Mouse (Mus musculus): Measurements from ENCODE around the gene Tmem212.

Gene Tmem212

DNA sequence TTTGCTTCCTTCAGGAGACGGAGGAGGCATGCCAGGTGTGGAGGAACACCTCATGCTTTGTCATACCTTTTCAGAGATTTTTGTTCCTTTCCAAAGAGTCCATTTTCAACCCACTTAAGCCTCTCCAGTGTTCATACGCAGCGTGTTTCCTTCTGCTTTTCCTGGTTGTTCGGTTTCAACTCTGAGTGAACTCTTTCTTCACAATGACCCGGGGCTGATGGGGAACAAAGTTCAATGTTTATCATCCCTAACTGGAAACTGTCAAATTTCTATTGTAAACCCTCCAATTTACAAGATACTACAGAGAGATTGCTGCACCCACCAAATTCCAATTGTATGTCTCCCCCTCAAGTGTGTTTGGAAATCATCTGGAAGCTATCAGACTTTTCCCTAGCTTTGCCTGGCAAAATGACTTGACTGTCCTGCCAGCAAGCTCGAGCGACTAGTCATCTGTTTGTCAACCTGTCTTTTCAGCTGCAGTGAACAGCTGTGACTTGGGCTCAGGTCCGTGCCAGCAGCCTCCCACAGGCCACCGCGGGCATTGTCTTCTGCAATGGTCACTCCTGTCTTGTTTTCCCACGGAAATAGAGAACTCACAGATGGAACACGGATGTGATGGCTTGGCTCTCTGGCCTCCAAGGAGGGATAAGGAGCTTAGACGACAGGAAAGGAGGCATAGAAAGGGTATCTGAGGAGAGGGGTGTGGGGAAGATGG lies 3.0 kb upstream of the Tmem212 start:
- DNase-seq (ENCODE audit: low read depth, low spot score): no peak

DNA sequence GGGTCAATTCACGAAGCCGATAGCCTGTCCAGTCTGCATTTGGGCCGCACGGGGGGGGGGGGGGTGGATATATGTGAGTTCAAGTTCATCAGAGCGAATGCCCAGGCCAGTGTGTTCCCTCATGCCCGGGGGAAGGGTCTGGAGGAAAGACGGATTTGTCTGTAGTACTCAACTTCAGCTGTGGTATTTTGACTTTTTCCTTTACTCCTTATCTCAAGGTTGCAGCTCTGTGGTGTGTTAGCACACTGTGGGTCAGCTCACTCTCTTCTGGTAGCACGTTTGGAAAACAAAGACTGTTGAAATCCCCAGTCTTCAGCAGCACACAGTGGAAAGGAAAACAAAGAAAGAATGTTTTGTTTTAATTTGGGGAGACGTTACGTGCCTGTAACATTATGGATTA lies 2.0 kb upstream of the Tmem212 start:
- DNase-seq (ENCODE audit: low read depth, low spot score): no peak

DNA sequence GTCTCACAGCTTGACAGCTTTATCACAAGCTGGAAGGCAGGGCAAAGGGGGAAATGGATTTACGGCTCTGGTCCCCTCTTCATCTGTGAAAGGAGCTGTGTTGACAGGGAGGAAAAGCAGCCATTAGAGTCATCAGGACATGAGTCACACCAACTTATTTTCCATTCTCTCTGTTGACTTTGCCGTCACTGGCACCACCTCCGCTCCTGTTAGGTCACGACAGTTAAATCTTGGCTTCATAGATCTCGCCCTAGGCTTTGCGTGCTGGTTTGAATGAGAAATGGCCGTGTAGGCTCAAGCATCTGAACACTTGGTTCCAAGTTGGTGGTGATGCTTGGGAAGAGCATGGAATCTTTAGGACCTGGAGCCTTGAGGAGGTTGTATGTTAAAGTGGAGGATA lies 9.6 kb downstream of the Tmem212 start:
- no peak for DNase-seq (ENCODE audit: low read depth, low spot score)

DNA sequence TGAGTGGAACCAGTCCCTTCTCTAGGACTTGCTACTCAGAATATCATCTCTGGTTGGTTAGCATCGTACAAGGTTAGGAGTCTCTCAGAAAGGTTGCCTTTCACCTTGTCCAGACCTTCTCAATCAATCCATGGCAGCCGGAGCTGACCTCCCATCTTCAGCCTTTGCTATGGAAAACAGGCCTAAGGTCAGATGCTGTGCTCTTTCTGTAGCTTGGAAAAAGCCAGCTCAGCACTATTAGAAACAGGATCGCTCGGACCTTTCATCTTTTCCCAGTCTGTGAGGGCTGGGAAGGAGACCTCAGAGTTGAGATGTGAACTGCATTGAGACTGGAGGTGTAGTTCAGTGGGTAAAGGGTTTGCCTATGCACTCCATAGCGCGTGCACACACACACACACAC lies 10.6 kb downstream of the Tmem212 start:
- DNase-seq (ENCODE audit: low read depth, low spot score): no peak

DNA sequence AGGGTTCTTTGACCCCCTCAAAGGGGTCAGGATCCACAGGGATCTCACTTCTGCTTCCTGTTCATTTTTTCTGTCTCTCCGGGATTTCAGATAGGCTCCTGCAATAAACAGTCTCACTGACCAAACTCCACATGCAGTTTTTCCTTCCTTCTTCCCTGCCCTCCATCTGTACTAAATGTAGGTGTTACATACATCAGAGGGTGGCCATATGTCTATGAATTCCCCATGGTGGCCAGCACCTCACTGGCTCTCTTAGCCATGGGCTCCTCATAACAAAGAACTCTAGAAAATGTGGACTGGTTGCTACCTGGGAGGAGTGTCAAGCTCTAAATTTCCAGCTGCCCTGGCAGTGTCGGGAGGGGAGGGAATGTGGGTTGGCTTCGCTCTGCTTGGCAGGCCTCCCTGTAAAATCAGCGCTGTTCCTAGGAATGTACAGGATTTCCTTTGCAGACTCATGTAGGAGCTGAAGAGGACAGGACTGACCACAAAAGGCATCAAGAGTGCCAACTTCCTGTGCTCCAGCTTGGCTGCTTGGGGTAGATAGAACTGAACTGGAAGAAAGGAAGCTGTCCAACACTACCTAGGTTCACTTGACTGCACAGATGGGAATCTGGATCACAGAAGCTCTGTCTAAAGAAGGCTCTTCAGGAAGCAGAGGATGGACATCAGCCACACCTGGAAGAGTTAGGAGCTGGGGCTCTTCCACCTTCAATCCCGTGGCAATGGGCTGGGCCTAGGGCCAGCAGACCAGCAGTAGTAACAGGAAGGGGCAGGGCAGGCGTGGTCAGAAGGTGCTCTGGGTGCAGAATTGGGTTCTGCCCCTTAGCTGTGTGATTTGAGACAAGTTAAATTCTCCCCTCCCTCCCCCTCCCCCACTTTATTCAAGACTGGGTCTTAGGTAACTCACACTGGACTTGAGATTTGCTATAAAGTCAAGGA lies 14.0 kb downstream of the Tmem212 start:
- DNase-seq (ENCODE audit: low read depth, low spot score): no peak

DNA sequence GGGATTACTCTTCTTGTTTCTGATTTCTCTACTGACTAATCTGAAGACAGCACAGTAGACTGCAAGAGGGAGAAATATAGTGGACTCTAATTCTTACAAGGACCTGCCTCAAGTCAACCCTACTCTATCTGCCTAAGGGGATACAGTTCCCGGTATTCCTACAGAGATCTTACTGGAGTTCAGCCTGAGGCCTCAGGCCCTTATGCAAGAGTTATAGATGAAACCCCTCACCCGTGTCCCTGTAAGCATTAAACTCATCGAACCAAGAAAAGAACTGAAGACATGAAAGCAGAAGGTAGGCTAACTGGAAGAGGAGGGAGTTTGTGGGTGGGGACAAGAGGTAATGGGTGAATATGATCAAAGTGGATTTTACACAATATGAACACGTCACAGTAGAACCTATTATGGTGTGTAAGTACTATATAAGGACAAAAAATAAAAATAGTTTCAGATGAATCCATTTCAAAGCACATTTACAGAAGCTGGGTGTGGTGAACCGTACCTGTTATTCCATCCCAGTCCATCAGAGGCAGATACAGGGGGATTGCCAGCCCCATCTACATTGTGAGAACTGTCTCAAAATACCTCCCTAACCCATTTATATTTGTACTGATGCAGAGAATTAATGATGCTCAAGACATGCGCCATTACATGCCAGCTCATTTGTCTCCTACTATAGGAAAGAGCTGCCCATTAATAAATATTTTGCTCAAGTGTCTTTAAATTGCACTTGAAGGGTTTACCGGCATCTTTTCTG lies 17.1 kb downstream of the Tmem212 start:
- DNase-seq (ENCODE audit: low read depth, low spot score): no peak

DNA sequence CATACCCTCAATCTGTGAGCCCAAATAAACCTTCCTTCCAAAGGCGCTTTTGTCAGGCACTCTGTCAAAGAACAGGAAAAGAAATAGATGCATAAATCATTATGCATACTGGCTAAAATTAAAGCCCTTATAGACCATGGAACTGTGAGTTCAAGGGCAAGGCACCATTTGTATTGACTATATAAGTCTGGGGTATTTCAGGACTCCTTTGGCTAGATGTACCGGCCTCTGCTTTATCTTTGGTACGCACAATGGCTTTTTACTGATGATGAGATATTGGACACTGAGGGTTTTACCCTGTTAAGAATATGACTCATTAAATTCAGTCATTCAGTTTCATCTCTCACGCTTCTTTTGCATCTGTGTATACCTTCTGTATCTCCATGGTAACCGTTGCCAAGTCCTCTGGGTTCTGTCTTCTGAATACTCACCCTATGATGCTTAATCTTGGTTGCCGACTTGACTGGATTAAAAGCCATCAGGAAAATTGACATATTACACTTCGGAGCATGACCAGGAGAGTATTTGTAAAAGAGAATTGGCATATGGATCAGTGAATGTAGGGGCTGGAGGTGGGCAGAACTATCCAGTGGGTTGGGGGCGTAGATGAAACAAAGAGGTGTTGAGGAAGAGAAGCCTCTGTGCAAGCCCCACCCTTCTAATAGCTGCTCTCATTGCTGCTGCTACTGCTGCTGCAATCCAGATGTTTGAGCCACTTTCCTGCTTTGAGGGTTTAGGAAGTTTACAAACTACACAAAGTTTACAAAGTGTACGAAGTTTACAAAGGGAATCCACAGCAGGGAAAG lies 22.7 kb downstream of the Tmem212 start:
- DNase-seq (ENCODE audit: low read depth, low spot score): no peak

DNA sequence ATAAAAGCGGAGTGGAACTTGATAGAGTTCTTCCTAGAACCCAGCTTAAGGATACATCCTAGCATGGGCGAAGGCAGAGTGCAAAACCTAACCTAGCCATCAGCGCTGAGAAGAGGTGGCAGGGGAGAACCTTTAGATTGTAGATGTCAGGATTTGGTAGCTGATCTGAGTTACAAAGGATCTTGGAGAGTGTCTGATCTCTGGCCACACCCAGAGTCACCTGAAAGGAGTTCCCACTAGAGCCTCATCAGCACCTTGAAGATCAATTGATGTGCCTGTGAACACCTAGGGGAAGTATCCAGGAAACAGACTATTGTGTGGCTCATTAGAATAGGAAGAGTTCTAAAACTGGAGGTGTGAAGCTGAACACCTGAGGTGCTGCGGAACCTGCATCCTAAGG lies 23.7 kb downstream of the Tmem212 start:
- DNase-seq (ENCODE audit: low read depth, low spot score): peak; percentile 22

DNA sequence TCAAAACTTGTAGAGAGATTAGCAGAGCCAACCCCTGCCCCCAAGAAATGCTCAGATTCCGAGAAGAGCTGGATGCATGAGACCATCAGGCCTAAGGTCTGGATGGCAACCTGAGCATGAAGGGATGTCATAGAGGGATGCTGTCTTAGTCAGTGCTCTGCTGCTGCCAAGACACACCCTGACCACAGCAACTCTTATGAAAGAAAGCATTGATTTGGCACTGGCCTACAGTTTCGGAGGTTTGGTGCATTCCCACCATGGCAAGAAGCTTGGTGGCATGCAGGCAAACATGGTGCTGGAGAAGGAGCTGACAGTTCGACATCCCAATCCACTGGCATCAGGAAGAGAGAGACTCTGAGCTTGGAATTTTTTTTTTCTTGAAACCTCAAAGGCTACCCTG lies 24.3 kb downstream of the Tmem212 start:
- DNase-seq (ENCODE audit: low read depth, low spot score): no peak

DNA sequence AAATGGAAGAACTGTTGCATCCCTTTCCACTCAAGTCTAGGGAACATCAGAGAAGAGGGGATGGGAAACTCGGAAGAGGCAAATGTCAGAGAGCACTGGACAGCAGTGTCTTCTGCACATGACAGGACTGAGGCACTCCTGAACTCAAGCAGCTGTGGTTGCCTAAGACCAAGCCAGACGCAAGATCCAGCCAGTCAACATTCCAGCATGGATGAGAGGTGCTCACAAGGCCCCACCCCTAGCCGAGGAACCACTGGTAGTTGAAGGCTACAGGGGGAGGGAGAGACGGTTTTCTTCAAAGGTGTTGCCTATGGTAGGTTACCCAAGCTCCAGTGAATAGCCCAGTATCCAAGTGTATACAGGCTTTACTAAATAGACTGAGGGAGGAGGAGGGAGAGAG lies 24.8 kb downstream of the Tmem212 start:
- no peak for DNase-seq (ENCODE audit: low read depth, low spot score)

DNA sequence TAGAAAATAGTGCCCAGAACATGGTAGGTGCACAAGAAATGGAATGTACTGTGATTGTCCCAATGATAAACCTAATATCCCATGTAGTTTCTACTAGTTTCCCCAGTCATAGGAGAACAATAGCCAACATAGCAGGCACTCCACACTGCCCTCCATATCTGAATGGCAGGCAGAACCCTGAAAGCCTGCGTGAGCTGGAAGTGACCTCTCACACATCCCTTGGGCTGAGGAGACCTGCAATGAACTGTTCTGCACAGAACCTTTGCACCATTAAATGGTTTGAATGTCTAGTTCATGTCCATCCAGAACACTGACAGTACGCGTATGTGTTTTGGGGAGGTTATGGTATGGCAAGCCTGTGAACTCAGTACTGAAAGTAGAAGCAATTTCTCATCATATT lies 27.5 kb downstream of the Tmem212 start:
- no peak for DNase-seq (ENCODE audit: low read depth, low spot score)

DNA sequence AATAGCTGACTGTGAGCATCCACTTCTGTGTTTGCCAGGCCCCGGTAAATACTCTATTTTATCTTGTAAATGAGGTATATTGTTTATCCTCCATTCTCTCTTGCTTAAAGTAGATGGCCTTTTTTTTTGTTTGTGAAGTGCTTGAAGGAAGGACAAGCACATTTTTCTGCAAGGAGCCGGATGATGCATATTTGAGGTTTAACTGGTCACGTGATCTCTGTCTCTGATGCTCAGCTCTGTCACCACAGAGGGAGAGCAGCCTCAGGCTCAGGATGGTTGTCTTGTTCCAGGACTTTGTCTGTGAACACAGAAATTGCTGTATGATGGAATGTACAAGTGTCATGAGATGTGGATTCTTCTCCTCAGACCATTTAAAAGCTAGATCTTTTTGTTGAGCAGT lies 28.4 kb downstream of the Tmem212 start:
- no peak for DNase-seq (ENCODE audit: low read depth, low spot score)

DNA sequence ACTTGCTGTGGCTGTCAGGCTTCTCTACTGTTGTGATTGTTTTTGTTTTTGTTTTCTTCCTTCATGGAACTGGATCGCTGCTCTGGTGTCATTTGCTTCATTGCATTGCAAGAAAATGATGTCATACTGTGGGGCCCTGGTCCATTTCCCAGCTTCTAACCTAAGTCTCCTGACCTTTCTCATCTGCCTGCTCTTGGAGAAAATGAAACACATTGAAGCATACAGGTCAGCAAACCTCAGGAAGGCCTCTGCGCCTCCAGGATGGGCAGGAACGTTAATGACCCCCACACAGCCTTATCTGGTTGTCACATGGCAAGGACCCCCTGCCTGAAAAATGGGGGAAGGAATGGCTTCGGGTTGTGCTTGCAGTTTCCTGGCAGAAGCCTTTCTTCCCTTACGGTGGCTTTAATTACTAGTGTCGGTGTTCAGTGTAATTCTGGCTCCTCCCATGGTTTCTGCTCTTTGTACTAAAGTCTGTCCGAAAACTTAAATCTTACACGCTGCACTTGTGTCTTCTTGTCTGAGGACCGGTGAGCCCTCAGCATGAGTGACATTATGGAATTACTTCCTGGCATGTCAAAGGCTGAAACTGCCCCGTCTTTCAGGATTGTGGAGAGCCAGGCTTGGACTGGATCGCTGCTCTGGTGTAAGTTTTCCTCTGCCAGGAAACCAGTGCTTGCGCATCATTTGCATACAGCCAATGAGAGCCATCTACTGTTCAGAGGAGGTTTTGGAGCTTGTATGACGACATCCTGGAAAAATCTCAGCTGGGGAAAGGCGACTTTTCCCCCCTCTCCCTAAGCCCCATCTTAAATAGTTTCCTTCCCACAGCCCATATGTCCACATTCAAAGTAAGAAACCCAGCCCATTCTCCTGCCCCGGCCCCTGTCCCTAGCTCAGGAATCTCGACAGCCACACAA lies 33.1 kb downstream of the Tmem212 start:
- peak; percentile 80 for DNase-seq (ENCODE audit: low read depth, low spot score)

DNA sequence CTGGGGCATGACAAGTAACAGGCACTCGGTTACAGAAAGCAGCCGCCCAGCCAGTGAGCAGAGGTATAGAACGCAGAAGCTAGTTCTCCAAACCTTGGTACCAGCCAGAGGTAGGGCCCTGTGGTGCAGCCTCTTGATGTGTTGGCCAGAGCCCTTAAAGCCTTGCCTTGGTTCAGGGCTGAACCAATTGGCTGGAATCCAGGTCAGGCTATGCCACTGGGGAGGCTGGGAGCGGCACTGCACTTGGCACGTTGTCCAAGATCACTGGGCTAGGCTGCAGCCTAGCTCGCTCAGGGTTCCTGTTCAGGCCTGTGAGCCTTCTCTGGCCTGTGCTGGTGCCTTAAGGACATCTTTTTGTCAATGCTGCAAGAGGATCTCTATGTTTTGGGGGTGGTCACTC lies 34.6 kb downstream of the Tmem212 start:
- no peak for DNase-seq (ENCODE audit: low read depth, low spot score)

DNA sequence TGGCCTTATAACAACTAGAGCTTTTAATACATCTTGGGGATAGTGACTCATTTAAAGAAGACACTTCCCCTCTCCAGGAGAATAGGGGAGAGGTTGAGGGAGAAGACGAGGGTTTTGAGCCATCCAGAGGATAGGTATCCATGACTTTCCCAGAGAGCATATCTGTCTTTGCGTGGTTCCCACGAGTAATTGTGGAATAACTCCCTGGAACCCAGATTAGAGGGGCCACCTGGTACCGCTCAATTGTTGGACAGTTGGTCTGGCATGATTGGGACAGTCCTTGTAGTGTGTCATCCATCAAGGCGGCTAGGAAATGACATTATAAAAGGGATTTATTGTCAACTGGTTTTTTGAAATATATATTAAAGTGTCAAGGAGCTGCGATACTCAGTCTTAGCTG lies 35.1 kb downstream of the Tmem212 start:
- no peak for DNase-seq (ENCODE audit: low read depth, low spot score)

DNA sequence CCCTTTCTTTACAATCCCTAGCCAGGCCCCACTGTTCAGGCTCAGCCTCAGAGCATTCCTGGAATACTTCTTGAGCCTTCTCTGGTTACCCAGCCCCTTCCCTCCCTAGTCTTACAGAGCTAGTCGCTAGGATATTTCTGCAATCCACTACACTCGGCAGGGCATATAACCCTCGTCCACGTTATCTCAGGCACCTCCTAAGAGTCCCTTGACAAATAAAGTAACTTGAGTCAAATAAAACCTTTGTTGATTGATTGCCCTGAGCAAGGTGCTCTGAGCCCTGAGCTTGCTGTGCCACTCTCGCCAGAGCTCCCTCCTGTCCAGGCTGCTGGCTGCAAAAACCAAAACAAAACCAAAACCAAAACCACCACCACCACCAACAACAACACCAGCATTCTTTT lies 37.0 kb downstream of the Tmem212 start:
- peak; percentile 33 for DNase-seq (ENCODE audit: low read depth, low spot score)

DNA sequence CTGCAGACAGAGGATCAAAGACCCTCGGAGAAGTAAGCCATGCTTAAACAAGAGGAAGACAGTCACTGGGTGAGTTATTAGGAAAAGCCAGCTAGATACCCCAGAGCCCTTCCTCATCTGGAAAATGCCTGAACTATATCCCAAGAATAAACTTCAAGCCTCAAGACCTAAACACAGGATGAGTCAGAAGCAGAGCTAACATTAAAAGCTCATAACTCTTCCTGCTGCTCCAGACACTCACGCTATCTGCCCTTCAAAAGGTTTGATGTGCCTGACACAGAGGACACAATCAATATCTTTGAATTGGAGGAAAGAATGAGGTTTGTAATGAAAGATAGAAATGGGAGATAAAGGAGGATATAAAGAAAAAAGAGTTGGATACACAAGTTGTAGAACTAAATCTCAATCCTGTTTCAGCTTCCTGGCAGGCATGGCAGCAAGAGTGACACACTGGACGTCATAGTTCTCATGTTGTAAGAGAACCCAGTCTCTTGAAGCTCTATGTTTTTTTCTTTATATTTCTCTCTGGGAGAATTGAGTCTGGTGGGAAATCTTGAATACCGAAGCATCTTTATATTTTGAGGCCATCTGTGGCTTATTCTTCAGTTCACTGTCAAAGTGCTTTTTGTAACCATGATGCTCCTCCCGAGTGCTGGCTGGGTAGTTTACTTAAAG lies 37.6 kb downstream of the Tmem212 start:
- DNase-seq (ENCODE audit: low read depth, low spot score): no peak

DNA sequence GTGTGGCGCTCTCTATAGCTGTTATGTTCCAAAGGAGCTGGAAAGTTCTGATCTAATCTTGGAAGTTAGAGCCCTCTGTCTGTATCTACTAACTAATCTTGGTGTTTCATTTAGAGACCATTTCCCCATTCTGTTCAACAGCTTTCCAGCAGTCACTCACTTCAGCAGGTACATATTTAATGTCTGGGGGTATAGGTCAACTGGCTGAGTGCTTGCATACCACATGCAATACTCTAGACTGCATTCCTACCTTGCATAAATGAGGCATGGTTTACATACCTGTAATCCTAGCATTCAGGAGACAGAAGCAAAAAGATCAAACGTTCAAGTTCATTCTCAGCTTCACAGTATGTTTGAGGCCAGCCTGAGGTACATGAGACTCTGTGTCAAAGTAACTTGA lies 39.9 kb downstream of the Tmem212 start:
- DNase-seq (ENCODE audit: low read depth, low spot score): no peak

DNA sequence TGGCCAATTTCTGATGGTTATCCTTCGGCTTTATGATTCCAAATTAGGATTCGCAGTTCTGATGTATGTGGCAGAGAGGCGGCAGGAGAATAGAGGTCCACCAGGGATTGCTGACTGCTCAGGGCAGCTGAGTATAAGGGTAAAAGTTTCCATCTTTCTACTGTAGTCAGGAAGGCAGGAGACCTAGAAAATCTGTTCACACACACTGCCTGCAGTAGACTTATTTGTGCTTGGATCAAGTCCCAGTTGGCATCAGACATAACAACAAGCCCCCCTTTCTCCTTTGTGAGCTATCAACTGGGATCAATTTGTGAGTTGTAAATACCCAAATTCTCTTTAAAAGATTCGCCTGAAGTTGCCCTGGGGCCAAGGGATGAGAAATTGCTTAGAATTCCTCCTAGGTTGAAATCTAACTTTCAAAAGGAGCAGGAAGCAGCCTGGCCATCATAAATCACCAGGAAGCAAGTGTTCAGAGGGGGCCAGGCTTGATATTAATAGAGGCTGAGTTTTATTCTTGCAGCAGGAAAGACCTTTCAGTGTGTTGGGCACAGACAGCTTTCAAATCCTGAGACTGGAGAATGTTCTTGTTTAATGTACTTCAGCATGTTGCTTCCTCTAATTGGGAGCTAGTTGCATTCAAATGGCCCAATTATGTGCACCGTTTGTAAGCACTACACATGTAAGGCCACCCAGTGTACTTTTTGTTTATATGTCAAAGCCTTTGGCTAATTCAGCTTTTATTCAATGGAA lies 41.6 kb downstream of the Tmem212 start:
- DNase-seq (ENCODE audit: low read depth, low spot score): no peak
